Comparison of ENCODE assay signal across 9 mouse cellular contexts in the genomic region with DNA sequence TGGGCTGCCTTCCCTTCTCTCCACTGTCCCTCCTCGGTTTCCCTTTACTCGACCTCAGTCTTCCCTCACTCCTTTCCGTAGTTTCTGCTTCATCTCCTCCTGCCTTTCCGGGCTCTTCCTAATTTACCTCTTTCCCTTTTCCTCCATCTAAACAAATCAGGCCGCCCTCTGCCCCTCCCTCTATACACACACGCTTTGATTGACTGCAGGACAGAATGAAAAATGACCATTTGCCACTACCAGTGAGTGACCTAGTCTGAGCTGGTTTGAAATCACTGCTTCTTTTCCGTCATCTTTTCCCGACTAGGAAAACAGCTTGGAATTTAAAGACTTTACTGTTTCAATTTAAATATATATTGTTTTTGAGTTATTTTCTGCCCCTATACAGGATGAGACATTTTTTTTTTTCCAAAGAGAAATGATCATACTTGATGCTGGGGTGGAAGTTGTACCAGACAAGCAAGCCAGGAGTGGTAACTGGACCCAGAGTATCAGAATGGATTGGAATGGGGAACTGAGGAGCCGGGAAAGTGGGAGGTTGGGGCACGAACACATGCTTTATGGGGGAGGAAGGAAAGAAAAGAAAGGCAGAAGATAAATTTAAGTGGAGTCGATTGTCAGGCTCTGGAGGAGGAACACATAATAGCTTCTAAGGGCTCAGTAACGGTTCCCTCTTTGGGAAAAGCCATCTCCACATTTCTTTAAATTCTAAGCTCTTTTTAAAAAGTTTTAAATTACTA.
DNase-seq lines count a peak whose midpoint lies in the region; ATAC-seq lines count a peak whose summit lies in the region.
"Had no signal": no experiment of that assay in that cellular context is flagged by ENCODE, and none has a peak within 500 bp of the region (broad histone marks: within the 10 kb centered on the region; RNA-seq: fewer than 3 reads in every experiment).

No protein-coding gene starts in this region.

- H3K4me3 ChIP-seq in heart, embryonic 15.5 days: peak overlapping the region; percentile 57
- peak overlapping the region; percentile 41 for H3K4me3 ChIP-seq in hindbrain, embryonic 13.5 days
- H3K4me3 ChIP-seq in midbrain, embryonic 13.5 days (replicated peaks): peak overlapping the region; percentile 47

- no peaks in the 10 kb centered on the region for H3K36me3 ChIP-seq in heart, embryonic 15.5 days
- peaks cover 6% of the 10 kb centered on the region; the same call in 1 of the 2 replicates for H3K36me3 ChIP-seq in hindbrain, embryonic 13.5 days
- peaks cover 4% of the 10 kb centered on the region for H3K36me3 ChIP-seq in midbrain, embryonic 13.5 days

- H3K9me3 ChIP-seq in heart, embryonic 15.5 days (replicated peaks): no peaks in the 10 kb centered on the region
- H3K9me3 ChIP-seq in hindbrain, embryonic 13.5 days: no peaks in the 10 kb centered on the region
- H3K9me3 ChIP-seq in midbrain, embryonic 13.5 days: no peaks in the 10 kb centered on the region

- H3K4me2 ChIP-seq in heart, embryonic 15.5 days: peak overlapping the region; percentile 91
- peak overlapping the region; percentile 68 for H3K4me2 ChIP-seq in hindbrain, embryonic 13.5 days
- peak overlapping the region; percentile 69 for H3K4me2 ChIP-seq in midbrain, embryonic 13.5 days (replicated peaks)

- peaks cover 11% of the 10 kb centered on the region for H3K4me1 ChIP-seq in heart, embryonic 15.5 days (replicated peaks)
- peaks cover 26% of the 10 kb centered on the region for H3K4me1 ChIP-seq in hindbrain, embryonic 13.5 days (replicated peaks)
- peaks cover 29% of the 10 kb centered on the region for H3K4me1 ChIP-seq in midbrain, embryonic 13.5 days (replicated peaks)

- no peak overlapping the region for H3K27ac ChIP-seq in heart, embryonic 15.5 days
- peak overlapping the region; percentile 82 for H3K27ac ChIP-seq in hindbrain, embryonic 13.5 days
- peak overlapping the region; percentile 80 for H3K27ac ChIP-seq in midbrain, embryonic 13.5 days

- no peak for DNase-seq in heart, adult 18-20 months
- DNase-seq in brain, adult 2 months (ENCODE audit: low read depth, low spot score): peak; percentile 55
- no peak for DNase-seq in thymus, postnatal 0 days (ENCODE audit: low spot score)
- DNase-seq in thymus, postnatal 36 days: no peak
- DNase-seq in embryo, embryonic 10 days (ENCODE audit: low spot score): no peak
- DNase-seq: cerebellum, adult 8-10 months had no signal

- peaks cover 37% of the 10 kb centered on the region for H3K27me3 ChIP-seq in heart, embryonic 15.5 days
- H3K27me3 ChIP-seq in hindbrain, embryonic 13.5 days: 0 out of 2 replicates have a peak, but pooled peaks cover 2% of the 10 kb centered on the region
- no peaks in the 10 kb centered on the region for H3K27me3 ChIP-seq in midbrain, embryonic 13.5 days

- H3K9ac ChIP-seq in heart, embryonic 15.5 days: peak overlapping the region; percentile 42; the same call in 1 of the 2 replicates
- H3K9ac ChIP-seq in hindbrain, embryonic 13.5 days: peak overlapping the region; percentile 75
- peak overlapping the region; percentile 70 for H3K9ac ChIP-seq in midbrain, embryonic 13.5 days (replicated peaks)

- ATAC-seq in heart, embryonic 15.5 days (replicated peaks; ENCODE audit: insufficient number of reproducible peaks, insufficient read depth, low FRiP score, low read depth): no peak
- ATAC-seq in hindbrain, embryonic 13.5 days (ENCODE audit: low FRiP score): peak; percentile 60; the same call in 1 of the 2 replicates
- peak; percentile 69 for ATAC-seq in midbrain, embryonic 13.5 days

- 17% methylated on average over 12 of the region's 12 CpGs for WGBS in heart, embryonic 15.5 days
- WGBS in hindbrain, embryonic 13.5 days: 19% methylated on average over 12 of the region's 12 CpGs
- WGBS in midbrain, embryonic 13.5 days: 27% methylated on average over 12 of the region's 12 CpGs
